Mouse (Mus musculus) kidney, embryonic 16.5 days (tissue): ENCODE results near the gene Robo1. TPM values are rescaled to one million over a fixed set of nuclear protein-coding genes. Genes with fewer than 3 reads are reported as not detected.

Source experiments
- ATAC-seq: fragments of 200-750 bp; cut with Nextera tagmentation; 2 replicates; pipeline ENCODE4 v1.8.0; 2017; ENCODE audit warnings: moderate TSS enrichment; ENCODE audit not compliant: low FRiP score, low TSS enrichment
- H3K27ac ChIP-seq: fragments of 300-500 bp; sonication (generic); 2 replicates; pipeline ENCODE4 v1.5.1; 2014; ENCODE audit warnings: low read length
- H3K27me3 ChIP-seq: fragments of 300-500 bp; sonication (generic); 2 replicates; pipeline ENCODE4 v1.6.1; 2014; ENCODE audit warnings: low read length, control low read depth, mixed read lengths; ENCODE audit not compliant: insufficient read depth
- H3K36me3 ChIP-seq: fragments of 300-500 bp; sonication (generic); 2 replicates; pipeline ENCODE4 v1.6.1; 2014; ENCODE audit warnings: low read length, control low read depth, mixed read lengths; ENCODE audit not compliant: insufficient read depth
- H3K4me1 ChIP-seq: fragments of 300-500 bp; sonication (generic); 2 replicates; pipeline ENCODE4 v1.6.1; 2014; ENCODE audit warnings: low read length, control low read depth, mixed read lengths; ENCODE audit not compliant: insufficient read depth
- H3K4me2 ChIP-seq: fragments of 300-500 bp; sonication (generic); replicated peaks from 2 replicates; pipeline ENCODE4 v1.6.1; 2014; ENCODE audit warnings: low read depth, low read length
- H3K4me3 ChIP-seq: fragments of 300-500 bp; sonication (generic); 2 replicates; pipeline ENCODE4 v1.5.1; 2014; ENCODE audit warnings: mild to moderate bottlenecking, low read length
- H3K9ac ChIP-seq: fragments of 300-500 bp; sonication (generic); replicated peaks from 2 replicates; pipeline ENCODE4 v1.6.1; 2014; ENCODE audit warnings: low read length
- H3K9me3 ChIP-seq: fragments of 300-500 bp; sonication (generic); 2 replicates; pipeline ENCODE4 v1.6.1; 2016; ENCODE audit warnings: low read length, control low read depth
- WGBS: fragments of 180-500 bp; shearing (Covaris S2); extraction: QIAGEN DNeasy Blood & Tissue Kit; methylation state at CpG from one replicate; pipeline ENCODE4 v1.1.7; 2014; 5-methylcytosine and 5-hydroxymethylcytosine counted together
- polyA plus RNA-seq: library from polyadenylated mRNA; unstranded; fragments of >200 nt; fragmentation: Nextera tagmentation; extraction: Ambion mirVana; gene quantifications from 2 replicates; pipeline ENCODE4 v1.2.1, GENCODE M21; 2015

Gene Robo1
- polyA plus RNA-seq, 1 experiment from 2014 or later, result 24.8 TPM

DNA sequence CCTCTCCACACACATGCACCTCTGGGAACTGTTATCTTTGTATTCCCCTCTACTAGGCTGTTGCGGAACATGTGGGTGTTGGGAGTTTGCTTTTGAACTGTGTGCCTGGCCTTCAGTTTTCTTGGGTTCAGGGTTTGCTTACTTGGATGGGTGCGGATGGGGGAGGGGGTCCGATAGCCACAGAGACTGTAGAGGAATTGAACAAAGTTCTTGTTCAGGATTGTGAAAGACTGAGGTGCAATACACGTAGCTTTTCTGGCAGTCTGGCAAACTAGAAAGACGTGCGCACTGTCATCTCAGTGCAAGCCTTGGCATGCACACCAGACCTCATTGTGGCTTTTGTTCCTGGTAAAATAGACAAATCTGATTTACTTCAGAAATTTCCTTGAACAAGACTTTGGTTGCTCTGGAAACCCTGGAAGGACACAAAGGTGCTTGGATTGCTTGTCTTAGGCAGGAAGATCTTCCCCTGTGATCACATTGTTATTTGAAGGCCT is 380.1 kb downstream of the Robo1 start:
- Histone ChIP-seq H3K4me1 (peaks cover 27% of the 10 kb centered on the region), H3K4me2 (no peak overlapping the region), H3K9ac (no peak overlapping the region), H3K36me3 (no peaks in the 10 kb centered on the region), H3K4me3 (no peak overlapping the region), H3K9me3 (no peaks in the 10 kb centered on the region), H3K27ac (no peak overlapping the region), H3K27me3 (no peaks in the 10 kb centered on the region)
- no peak for ATAC-seq
- 86% methylated on average over 6 of the region's 6 CpGs for WGBS

- ATAC-seq, result no peak
- no peaks in the 10 kb centered on the region for H3K9me3 ChIP-seq
- 56% methylated on average over 3 of the region's 3 CpGs for WGBS
- H3K4me3 ChIP-seq, result no peak overlapping the region
- H3K36me3 ChIP-seq, result no peaks in the 10 kb centered on the region
- peaks cover 28% of the 10 kb centered on the region for H3K4me1 ChIP-seq
- no peak overlapping the region for H3K27ac ChIP-seq
- H3K27me3 ChIP-seq, result no peaks in the 10 kb centered on the region
- H3K4me2 ChIP-seq, result no peak overlapping the region
- no peak overlapping the region for H3K9ac ChIP-seq
Measured at GRCm38 (mm10) chr16:72691909-72692308, 383.8 kb downstream of the Robo1 start.

GRCm38 (mm10) chr16:72693446-72694274 is 385.6 kb downstream of the Robo1 start:
- H3K9me3 ChIP-seq, result no peaks in the 10 kb centered on the region
- no peak overlapping the region for H3K4me2 ChIP-seq
- H3K27me3 ChIP-seq, result no peaks in the 10 kb centered on the region
- ATAC-seq, result no peak
- no peak overlapping the region for H3K9ac ChIP-seq
- H3K36me3 ChIP-seq, result no peaks in the 10 kb centered on the region
- WGBS, result 57% methylated on average over 14 of the region's 14 CpGs
- peaks cover 17% of the 10 kb centered on the region for H3K4me1 ChIP-seq
- H3K27ac ChIP-seq, result no peak overlapping the region
- no peak overlapping the region for H3K4me3 ChIP-seq

DNA sequence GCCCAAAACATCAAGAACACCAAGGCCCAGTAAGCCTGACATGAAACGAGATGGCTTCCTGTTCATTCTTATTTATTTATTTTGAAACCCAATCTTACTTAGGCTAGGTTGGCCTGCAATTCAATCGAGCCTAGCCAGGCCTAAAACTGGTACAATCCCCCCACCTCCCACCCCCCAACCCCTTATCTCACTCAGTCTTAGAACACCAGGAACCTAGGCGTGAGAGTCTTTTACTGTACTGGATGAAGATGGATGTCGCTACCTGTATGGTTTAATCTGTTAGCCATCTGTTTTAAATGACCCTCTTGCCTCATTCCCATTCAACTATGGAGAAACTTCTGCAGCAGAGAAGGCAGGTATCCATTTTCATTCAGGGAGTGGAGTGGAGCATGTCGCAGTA is 386.7 kb downstream of the Robo1 start:
- Histone ChIP-seq H3K9ac (no peak overlapping the region), H3K36me3 (no peaks in the 10 kb centered on the region), H3K27me3 (no peaks in the 10 kb centered on the region), H3K27ac (peak overlapping the region; percentile 50; the same call in 1 of the 2 replicates), H3K9me3 (no peaks in the 10 kb centered on the region), H3K4me3 (no peak overlapping the region), H3K4me2 (no peak overlapping the region), H3K4me1 (peaks cover 17% of the 10 kb centered on the region)
- WGBS, result 29% methylated on average over 5 of the region's 5 CpGs
- peak; percentile 81 for ATAC-seq

DNA sequence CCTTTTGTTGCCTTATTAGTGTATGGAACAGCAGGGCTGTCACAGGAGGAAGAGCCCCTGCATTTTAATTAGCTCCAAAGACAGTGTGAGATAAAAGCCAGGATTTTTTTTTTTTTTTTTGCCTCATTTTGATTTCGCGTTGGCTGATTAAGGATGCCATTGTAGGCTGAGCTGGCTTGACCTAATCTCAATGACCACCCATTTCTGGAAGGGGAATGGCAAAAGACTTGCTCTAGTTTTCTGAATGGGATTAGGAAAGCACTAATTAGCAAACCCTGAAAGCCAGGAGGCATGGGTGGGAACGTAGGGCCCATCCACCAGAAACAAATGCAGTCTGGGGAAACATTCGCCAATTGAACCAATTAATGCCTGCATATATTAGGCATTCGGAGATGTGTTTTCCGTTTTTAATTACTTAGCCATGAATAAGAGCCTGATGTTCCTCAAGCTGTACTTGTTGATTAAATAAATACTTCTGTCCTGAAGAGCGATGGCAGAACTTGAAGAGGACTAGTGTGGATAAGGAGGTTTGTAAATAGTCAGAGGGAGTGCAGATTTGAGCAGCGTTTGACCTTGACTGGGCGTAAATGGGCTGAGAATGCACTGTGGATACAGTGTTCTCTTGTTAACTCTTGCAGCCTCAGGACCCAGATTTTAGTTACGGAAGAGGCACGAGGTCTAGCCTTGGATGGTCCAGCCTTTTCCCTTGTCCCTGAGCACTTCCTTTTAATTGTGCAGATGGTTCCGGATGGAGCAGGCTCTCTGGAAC is 391.3 kb downstream of the Robo1 start:
- Histone ChIP-seq H3K36me3 (no peaks in the 10 kb centered on the region), H3K9ac (no peak overlapping the region), H3K4me2 (no peak overlapping the region), H3K27ac (no peak overlapping the region), H3K4me1 (peaks cover 10% of the 10 kb centered on the region), H3K4me3 (no peak overlapping the region), H3K27me3 (no peaks in the 10 kb centered on the region), H3K9me3 (no peaks in the 10 kb centered on the region)
- no peak for ATAC-seq
- 72% methylated on average over 12 of the region's 12 CpGs for WGBS

GRCm38 (mm10) chr16:72700297-72700696 is 392.2 kb downstream of the Robo1 start:
- Histone ChIP-seq H3K27me3 (no peaks in the 10 kb centered on the region), H3K9ac (no peak overlapping the region), H3K36me3 (no peaks in the 10 kb centered on the region), H3K9me3 (no peaks in the 10 kb centered on the region), H3K4me3 (no peak overlapping the region), H3K4me2 (no peak overlapping the region), H3K27ac (no peak overlapping the region), H3K4me1 (peaks cover under 1% of the 10 kb centered on the region; the same call in 1 of the 2 replicates)
- ATAC-seq, result no peak
- 77% methylated on average over 11 of the region's 11 CpGs for WGBS

GRCm38 (mm10) chr16:72703486-72703885 is 395.4 kb downstream of the Robo1 start:
- 88% methylated on average over 6 of the region's 6 CpGs for WGBS

DNA sequence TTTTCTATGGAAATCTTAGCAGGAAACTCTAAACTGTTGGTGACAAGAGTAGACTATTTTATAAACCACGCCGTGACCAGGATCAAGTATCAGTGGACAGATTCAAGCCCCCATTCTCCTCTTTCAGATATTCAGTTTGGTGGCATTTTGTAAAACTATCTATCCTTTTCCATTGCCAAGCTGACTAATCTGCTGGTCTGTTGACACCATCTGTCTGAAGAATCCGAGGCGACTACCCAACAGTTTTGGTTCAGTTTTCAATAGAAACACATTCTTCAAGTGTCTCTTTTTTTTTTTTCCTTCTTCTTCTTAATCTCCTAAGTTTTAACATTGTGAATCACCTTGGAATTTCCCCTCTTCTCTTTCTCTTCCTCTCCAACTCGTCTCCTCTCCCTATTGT is 397.7 kb downstream of the Robo1 start:
- no peaks in the 10 kb centered on the region for H3K27me3 ChIP-seq
- H3K9me3 ChIP-seq, result no peaks in the 10 kb centered on the region
- no peak overlapping the region for H3K4me2 ChIP-seq
- H3K36me3 ChIP-seq, result no peaks in the 10 kb centered on the region
- no peak overlapping the region for H3K27ac ChIP-seq
- H3K4me3 ChIP-seq, result no peak overlapping the region
- no peak overlapping the region for H3K9ac ChIP-seq
- no peak for ATAC-seq
- 52% methylated on average over 5 of the region's 5 CpGs for WGBS
- no peaks in the 10 kb centered on the region for H3K4me1 ChIP-seq

More at GRCm38 (mm10) chr16:72703486-72703885, 395.4 kb downstream of the Robo1 start:
- H3K9ac ChIP-seq, result no peak overlapping the region
- H3K4me2 ChIP-seq, result no peak overlapping the region
- no peak overlapping the region for H3K27ac ChIP-seq
- no peaks in the 10 kb centered on the region for H3K9me3 ChIP-seq
- no peak for ATAC-seq
- no peaks in the 10 kb centered on the region for H3K36me3 ChIP-seq
- H3K27me3 ChIP-seq, result no peaks in the 10 kb centered on the region
- no peaks in the 10 kb centered on the region for H3K4me1 ChIP-seq
- no peak overlapping the region for H3K4me3 ChIP-seq

DNA sequence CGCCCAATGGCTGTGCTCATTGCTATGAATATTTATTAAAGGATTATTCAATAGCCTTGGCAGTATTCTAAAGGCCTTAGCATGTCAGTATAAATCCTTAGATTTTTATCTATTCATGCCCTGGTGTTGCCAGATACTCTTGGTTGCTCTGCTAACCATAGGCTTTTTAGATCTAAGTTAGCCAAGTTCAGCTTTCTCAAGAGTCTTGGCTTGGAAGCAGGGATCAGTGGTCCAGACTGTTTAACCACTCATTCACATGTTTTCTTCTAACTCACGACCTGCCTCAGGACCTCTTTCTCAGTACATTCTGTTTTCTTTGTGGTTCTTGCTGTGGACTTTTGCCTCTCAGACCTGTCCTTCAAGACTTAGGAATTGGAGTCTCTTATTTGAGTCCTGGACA is 400.4 kb downstream of the Robo1 start:
- WGBS, result 88% methylated on average over 2 of the region's 2 CpGs
- no peak overlapping the region for H3K27ac ChIP-seq
- no peak overlapping the region for H3K4me2 ChIP-seq
- no peaks in the 10 kb centered on the region for H3K27me3 ChIP-seq
- no peaks in the 10 kb centered on the region for H3K36me3 ChIP-seq
- H3K4me1 ChIP-seq, result no peaks in the 10 kb centered on the region
- no peak for ATAC-seq
- H3K9me3 ChIP-seq, result no peaks in the 10 kb centered on the region
- no peak overlapping the region for H3K9ac ChIP-seq
- no peak overlapping the region for H3K4me3 ChIP-seq
